Mouse (Mus musculus) lung, embryonic 14.5 days (tissue): Measurements from ENCODE around the gene Mob1a. TPM values are rescaled to one million over a fixed set of nuclear protein-coding genes. Genes with fewer than 3 reads are reported as not detected.

Experiments used
- ATAC-seq: fragments of 200-750 bp; cut with Nextera tagmentation; 2 replicates; pipeline ENCODE4 v1.8.0; 2017; ENCODE audit warnings: mild to moderate bottlenecking, moderate TSS enrichment, moderate library complexity; ENCODE audit not compliant: insufficient read depth
- DNase-seq: peaks from one replicate; pipeline ENCODE4 v3.0.0-alpha.2; 2015
- H3K27ac ChIP-seq: fragments of 300-500 bp; sonication (generic); 2 replicates; pipeline ENCODE4 v1.5.1; 2014; ENCODE audit warnings: low read depth, mild to moderate bottlenecking, moderate library complexity
- H3K27me3 ChIP-seq: fragments of 300-500 bp; sonication (generic); 2 replicates; pipeline ENCODE4 v1.6.1; 2014; ENCODE audit warnings: low read length, control low read depth; ENCODE audit not compliant: insufficient read depth
- H3K36me3 ChIP-seq: fragments of 300-500 bp; sonication (generic); 2 replicates; pipeline ENCODE4 v1.6.1; 2014; ENCODE audit warnings: control low read depth; ENCODE audit not compliant: insufficient read depth
- H3K4me1 ChIP-seq: fragments of 300-500 bp; sonication (generic); 2 replicates; pipeline ENCODE4 v1.6.1; 2014; ENCODE audit warnings: antibody characterized with exemption, control low read depth; ENCODE audit not compliant: insufficient read depth
- H3K4me2 ChIP-seq: fragments of 300-500 bp; sonication (generic); 2 replicates; pipeline ENCODE4 v1.6.1; 2014; ENCODE audit warnings: mild to moderate bottlenecking
- H3K4me3 ChIP-seq: fragments of 300-500 bp; sonication (generic); 2 replicates; pipeline ENCODE4 v1.5.1; 2014; ENCODE audit warnings: low read depth, low read length
- H3K9ac ChIP-seq: fragments of 300-500 bp; sonication (generic); 2 replicates; pipeline ENCODE4 v1.6.1; 2014
- H3K9me3 ChIP-seq: fragments of 300-500 bp; sonication (generic); 2 replicates; pipeline ENCODE4 v1.6.1; 2016; ENCODE audit warnings: low read depth, low read length, control low read depth
- CTCF ChIP-seq: IDR thresholded peaks from 2 replicates; pipeline ENCODE4 v1.5.1; 2016; ENCODE audit warnings: antibody characterized with exemption, low read depth
- WGBS: fragments of 180-500 bp; shearing (Covaris S2); extraction: QIAGEN DNeasy Blood & Tissue Kit; methylation state at CpG from one replicate; pipeline ENCODE4 v1.1.7; 2014; 5-methylcytosine and 5-hydroxymethylcytosine counted together
- polyA plus RNA-seq: library from polyadenylated mRNA; unstranded; fragments of >200 nt; fragmentation: Nextera tagmentation; extraction: Ambion mirVana; gene quantifications from 2 replicates; pipeline ENCODE4 v1.2.1, GENCODE M21; 2014

Mob1a gene
- polyA plus RNA-seq, 1 experiment from 2014 or later, result 93.6 TPM

- H3K9me3 ChIP-seq, result no peaks in the 10 kb centered on the region
- no peak for DNase-seq
- H3K36me3 ChIP-seq, result peaks cover 75% of the 10 kb centered on the region
Observed at GRCm38 (mm10) chr6:83361523-83362248, 35.9 kb downstream of the Mob1a start.

GRCm38 (mm10) chr6:83363075-83363474 lies 37.3 kb downstream of the Mob1a start:
- Histone ChIP-seq H3K9ac (no peak overlapping the region), H3K4me3 (no peak overlapping the region), H3K27ac (no peak overlapping the region), H3K27me3 (no peaks in the 10 kb centered on the region), H3K4me1 (no peaks in the 10 kb centered on the region), H3K36me3 (peaks cover 76% of the 10 kb centered on the region), H3K4me2 (no peak overlapping the region), H3K9me3 (no peaks in the 10 kb centered on the region)
- no peak for TF ChIP-seq CTCF
- ATAC-seq (no peak), DNase-seq (no peak)
- WGBS, result 87% methylated on average over 12 of the region's 12 CpGs

More at GRCm38 (mm10) chr6:83361523-83362248, 35.9 kb downstream of the Mob1a start:
- Histone ChIP-seq H3K4me1 (no peaks in the 10 kb centered on the region), H3K27ac (no peak overlapping the region), H3K4me3 (no peak overlapping the region), H3K27me3 (no peaks in the 10 kb centered on the region), H3K9ac (no peak overlapping the region), H3K4me2 (no peak overlapping the region)
- 77% methylated on average over 11 of the region's 11 CpGs for WGBS
- TF ChIP-seq CTCF, result no peak
- ATAC-seq, result no peak

GRCm38 (mm10) chr6:83370316-83370965 lies 44.6 kb downstream of the Mob1a start:
- 85% methylated on average over 21 of the region's 21 CpGs for WGBS
- H3K4me3 ChIP-seq, result no peak overlapping the region
- DNase-seq, result no peak
- no peaks in the 10 kb centered on the region for H3K27me3 ChIP-seq
- no peak for TF ChIP-seq CTCF
- H3K4me2 ChIP-seq, result no peak overlapping the region
- H3K9me3 ChIP-seq, result no peaks in the 10 kb centered on the region
- ATAC-seq, result no peak
- H3K4me1 ChIP-seq, result no peaks in the 10 kb centered on the region
- H3K36me3 ChIP-seq, result peaks cover 97% of the 10 kb centered on the region
- H3K27ac ChIP-seq, result no peak overlapping the region
- H3K9ac ChIP-seq, result no peak overlapping the region

- no peak for TF ChIP-seq CTCF
- Histone ChIP-seq H3K4me1 (no peaks in the 10 kb centered on the region), H3K4me3 (no peak overlapping the region), H3K9ac (no peak overlapping the region), H3K36me3 (peaks cover 99% of the 10 kb centered on the region), H3K4me2 (no peak overlapping the region), H3K27me3 (no peaks in the 10 kb centered on the region), H3K27ac (no peak overlapping the region), H3K9me3 (no peaks in the 10 kb centered on the region)
- ATAC-seq (no peak), DNase-seq (no peak)
- WGBS, result 81% methylated on average over 3 of the region's 3 CpGs
Observed at GRCm38 (mm10) chr6:83371350-83371749, 45.5 kb downstream of the Mob1a start.

- Histone ChIP-seq H3K27me3 (no peaks in the 10 kb centered on the region), H3K4me2 (no peak overlapping the region), H3K36me3 (peaks cover 100% of the 10 kb centered on the region), H3K9ac (no peak overlapping the region), H3K4me3 (no peak overlapping the region), H3K27ac (no peak overlapping the region), H3K4me1 (no peaks in the 10 kb centered on the region), H3K9me3 (no peaks in the 10 kb centered on the region)
- no peak for TF ChIP-seq CTCF
- 79% methylated on average over 9 of the region's 9 CpGs for WGBS
- no peak for DNase-seq
- ATAC-seq, result no peak
Observed at GRCm38 (mm10) chr6:83373704-83374300, 48.0 kb downstream of the Mob1a start.

GRCm38 (mm10) chr6:83381510-83382491 lies 56.0 kb downstream of the Mob1a start:
- no peak for TF ChIP-seq CTCF
- peaks cover 77% of the 10 kb centered on the region for H3K36me3 ChIP-seq

More at GRCm38 (mm10) chr6:83381510-83382491, 56.0 kb downstream of the Mob1a start:
- Histone ChIP-seq H3K27me3 (no peaks in the 10 kb centered on the region), H3K9me3 (no peaks in the 10 kb centered on the region), H3K9ac (no peak overlapping the region), H3K4me3 (no peak overlapping the region), H3K4me2 (no peak overlapping the region), H3K4me1 (no peaks in the 10 kb centered on the region), H3K27ac (no peak overlapping the region)
- DNase-seq, result no peak
- 79% methylated on average over 10 of the region's 10 CpGs for WGBS
- no peak for ATAC-seq
